Mouse (Mus musculus): ENCODE measurements around the gene Gm20388.

- TF ChIP-seq CTCF (IDR thresholded peaks at IDR 0.05; ENCODE audit: control insufficient read depth, insufficient read depth, low read length) (no peak), POLR2A (IDR thresholded peaks at IDR 0.05; ENCODE audit: borderline replicate concordance, control insufficient read depth, low read depth, low read length) (no peak)
Observed at GRCm38 (mm10) chr8:121395316-121395715, 1484.7 kb downstream of the Gm20388 start.

Measured in bone marrow, adult 2 months (tissue).